Mouse (Mus musculus) neural tube, embryonic 13.5 days (tissue): Measurements from ENCODE around the gene Mkrn2. TPM values are rescaled to one million over a fixed set of nuclear protein-coding genes. Genes with fewer than 3 reads are reported as not detected.

ENCODE experiments used
- ATAC-seq: fragments of 200-750 bp; cut with Nextera tagmentation; 2 replicates; pipeline ENCODE4 v1.8.0; 2017; ENCODE audit warnings: low read depth, mild to moderate bottlenecking, moderate TSS enrichment, moderate library complexity
- H3K27ac ChIP-seq: fragments of 300-500 bp; sonication (generic); replicated peaks from 2 replicates; pipeline ENCODE4 v1.5.1; 2015; ENCODE audit warnings: moderate library complexity, mild to moderate bottlenecking, inconsistent platforms
- H3K27me3 ChIP-seq: fragments of 300-500 bp; sonication (generic); 2 replicates; pipeline ENCODE4 v1.6.1; 2015; ENCODE audit warnings: mild to moderate bottlenecking, inconsistent platforms
- H3K36me3 ChIP-seq: fragments of 300-500 bp; sonication (generic); 2 replicates; pipeline ENCODE4 v1.6.1; 2015; ENCODE audit warnings: mild to moderate bottlenecking, inconsistent platforms
- H3K4me1 ChIP-seq: fragments of 300-500 bp; sonication (generic); replicated peaks from 2 replicates; pipeline ENCODE4 v1.6.1; 2015; ENCODE audit warnings: inconsistent platforms
- H3K4me2 ChIP-seq: fragments of 300-500 bp; sonication (generic); 2 replicates; pipeline ENCODE4 v1.6.1; 2015; ENCODE audit warnings: inconsistent platforms, mild to moderate bottlenecking, moderate library complexity
- H3K4me3 ChIP-seq: fragments of 300-500 bp; sonication (generic); 2 replicates; pipeline ENCODE4 v1.5.1; 2015; ENCODE audit warnings: mild to moderate bottlenecking, inconsistent platforms
- H3K9ac ChIP-seq: fragments of 300-500 bp; sonication (generic); 2 replicates; pipeline ENCODE4 v1.6.1; 2015; ENCODE audit warnings: moderate library complexity, mild to moderate bottlenecking, inconsistent platforms
- H3K9me3 ChIP-seq: fragments of 300-500 bp; sonication (generic); 2 replicates; pipeline ENCODE4 v1.6.1; 2016; ENCODE audit warnings: inconsistent platforms
- WGBS: fragments of 180-500 bp; shearing (Covaris S2); methylation state at CpG from one replicate; pipeline ENCODE4 v1.1.7; 2015; 5-methylcytosine and 5-hydroxymethylcytosine counted together
- polyA plus RNA-seq: library from polyadenylated mRNA; unstranded; fragments of >200 nt; fragmentation: Nextera tagmentation; extraction: Ambion mirVana; gene quantifications from 2 replicates; pipeline ENCODE4 v1.2.1, GENCODE M21; 2015

The Mkrn2 gene
- polyA plus RNA-seq: 30.2 and 38.4 TPM in 2 replicates

GRCm38 (mm10) chr6:115601715-115602523 lies at the start of gene Mkrn2:
TSS of gene Mkrn2 (plus strand) at chr6:115601902.
- Histone ChIP-seq H3K36me3 (0 out of 2 replicates have a peak, but pooled peaks cover 6% of the 10 kb centered on the region), H3K27me3 (no peaks in the 10 kb centered on the region), H3K27ac (peak within 1 kb of the TSS; percentile 84), H3K9ac (peak within 1 kb of the TSS; percentile 91), H3K4me2 (peak within 1 kb of the TSS; percentile 77), H3K4me3 (peak within 1 kb of the TSS; percentile 76), H3K9me3 (no peaks in the 10 kb centered on the region), H3K4me1 (peaks cover 13% of the 10 kb centered on the region)
- WGBS: under 1% methylated on average over 61 of the region's 61 CpGs
- peak; percentile 89 for ATAC-seq

DNA sequence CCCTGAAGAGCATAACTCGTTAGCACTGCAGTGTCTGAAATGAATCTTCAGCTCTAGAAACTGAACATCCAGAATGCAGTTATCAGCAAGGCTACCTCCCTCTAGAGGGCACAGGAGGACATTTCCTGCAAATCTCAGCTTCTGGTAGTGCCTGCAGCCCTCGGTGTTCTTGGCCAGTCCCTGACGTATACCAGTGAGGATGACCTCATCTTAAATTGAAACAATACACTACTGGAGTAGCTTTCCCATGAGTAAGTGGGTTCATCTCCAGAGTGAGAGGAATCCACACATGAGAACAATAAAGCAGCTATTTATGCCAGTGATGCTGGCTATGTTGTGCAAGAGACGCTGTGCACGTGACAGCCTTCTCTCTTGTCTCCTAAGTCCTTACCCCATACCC lies 46.2 kb upstream of the Mkrn2 start:
- no peak overlapping the region for H3K4me2 ChIP-seq
- no peak overlapping the region for H3K4me3 ChIP-seq
- WGBS: 84% methylated on average over 5 of the region's 5 CpGs
- no peak overlapping the region for H3K27ac ChIP-seq
- no peaks in the 10 kb centered on the region for H3K4me1 ChIP-seq
- H3K9me3 ChIP-seq: no peaks in the 10 kb centered on the region
- no peak overlapping the region for H3K9ac ChIP-seq
- peaks cover 78% of the 10 kb centered on the region for H3K36me3 ChIP-seq
- no peaks in the 10 kb centered on the region for H3K27me3 ChIP-seq
- no peak for ATAC-seq

GRCm38 (mm10) chr6:115558176-115558575 lies 43.5 kb upstream of the Mkrn2 start:
- Histone ChIP-seq H3K4me1 (no peaks in the 10 kb centered on the region), H3K36me3 (peaks cover 78% of the 10 kb centered on the region), H3K9me3 (no peaks in the 10 kb centered on the region), H3K4me3 (no peak overlapping the region), H3K27me3 (no peaks in the 10 kb centered on the region), H3K9ac (no peak overlapping the region), H3K4me2 (no peak overlapping the region), H3K27ac (no peak overlapping the region)
- no peak for ATAC-seq
- WGBS: 95% methylated on average over 2 of the region's 2 CpGs

- 74% methylated on average over 21 of the region's 21 CpGs for WGBS
These were observed 41.8 kb upstream of the Mkrn2 start for GRCm38 (mm10) chr6:115559651-115560632.

GRCm38 (mm10) chr6:115565479-115566045 lies 36.1 kb upstream of the Mkrn2 start:
- WGBS: 91% methylated on average over 6 of the region's 6 CpGs
- Histone ChIP-seq H3K9me3 (no peaks in the 10 kb centered on the region), H3K4me1 (no peaks in the 10 kb centered on the region), H3K4me2 (no peak overlapping the region), H3K9ac (no peak overlapping the region), H3K4me3 (no peak overlapping the region), H3K27me3 (no peaks in the 10 kb centered on the region), H3K36me3 (peaks cover 93% of the 10 kb centered on the region), H3K27ac (no peak overlapping the region)
- no peak for ATAC-seq

More at GRCm38 (mm10) chr6:115559651-115560632, 41.8 kb upstream of the Mkrn2 start:
- Histone ChIP-seq H3K4me1 (no peaks in the 10 kb centered on the region), H3K27ac (no peak overlapping the region), H3K4me3 (no peak overlapping the region), H3K27me3 (no peaks in the 10 kb centered on the region), H3K9ac (no peak overlapping the region), H3K4me2 (no peak overlapping the region), H3K36me3 (peaks cover 75% of the 10 kb centered on the region), H3K9me3 (no peaks in the 10 kb centered on the region)
- no peak for ATAC-seq

DNA sequence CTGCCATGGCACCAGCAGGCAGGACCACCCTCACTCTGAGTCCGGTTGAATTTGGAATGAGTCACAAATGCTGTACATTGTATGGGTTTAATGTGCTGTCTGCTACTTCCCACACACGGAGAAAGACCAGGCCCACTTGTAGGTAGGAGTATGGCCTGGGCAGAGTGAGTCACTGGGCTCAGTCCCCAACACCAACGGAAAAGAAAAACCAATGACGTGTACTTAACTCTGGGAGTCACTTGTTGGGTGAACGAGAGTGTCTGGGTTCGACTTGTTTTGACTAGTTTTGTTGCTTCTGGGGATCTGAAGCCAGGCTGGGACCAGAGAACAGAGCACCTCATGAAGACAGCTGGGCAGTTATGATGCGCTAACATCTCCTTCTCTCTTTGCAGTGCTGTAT lies 27.5 kb upstream of the Mkrn2 start:
- no peak for ATAC-seq
- no peak overlapping the region for H3K27ac ChIP-seq
- no peak overlapping the region for H3K9ac ChIP-seq
- no peaks in the 10 kb centered on the region for H3K27me3 ChIP-seq
- H3K4me1 ChIP-seq: no peaks in the 10 kb centered on the region
- H3K4me3 ChIP-seq: no peak overlapping the region
- H3K36me3 ChIP-seq: peaks cover 94% of the 10 kb centered on the region
- H3K4me2 ChIP-seq: no peak overlapping the region
- no peaks in the 10 kb centered on the region for H3K9me3 ChIP-seq
- 91% methylated on average over 7 of the region's 7 CpGs for WGBS

GRCm38 (mm10) chr6:115577407-115577806 lies 24.3 kb upstream of the Mkrn2 start:
- ATAC-seq: no peak
- no peaks in the 10 kb centered on the region for H3K9me3 ChIP-seq
- no peak overlapping the region for H3K4me2 ChIP-seq
- H3K36me3 ChIP-seq: peaks cover 90% of the 10 kb centered on the region
- H3K4me1 ChIP-seq: no peaks in the 10 kb centered on the region
- no peak overlapping the region for H3K9ac ChIP-seq
- WGBS: 92% methylated on average over 5 of the region's 5 CpGs
- H3K27ac ChIP-seq: no peak overlapping the region
- no peaks in the 10 kb centered on the region for H3K27me3 ChIP-seq
- H3K4me3 ChIP-seq: no peak overlapping the region

DNA sequence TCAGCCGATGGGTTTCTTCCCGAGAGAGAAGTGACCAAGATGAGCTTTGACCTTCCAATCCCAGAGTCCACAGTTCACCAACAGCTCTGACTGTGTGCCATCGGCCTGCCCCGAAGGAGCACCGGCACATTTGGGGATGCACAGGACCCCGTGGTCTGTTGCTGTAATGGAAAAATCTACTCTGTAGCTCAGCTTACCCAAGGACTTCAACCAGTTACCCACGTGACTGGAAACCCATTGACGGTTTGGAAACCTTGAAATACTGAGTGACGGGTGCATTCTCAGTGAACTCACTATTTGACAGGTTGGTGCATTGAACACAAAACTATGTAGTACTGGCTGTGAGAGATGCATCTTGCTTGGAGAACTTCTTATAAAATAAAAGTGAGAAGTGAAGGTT lies 23.8 kb upstream of the Mkrn2 start:
- no peak for ATAC-seq
- Histone ChIP-seq H3K4me2 (no peak overlapping the region), H3K27ac (no peak overlapping the region), H3K4me1 (no peaks in the 10 kb centered on the region), H3K9ac (no peak overlapping the region), H3K27me3 (no peaks in the 10 kb centered on the region), H3K4me3 (no peak overlapping the region), H3K36me3 (peaks cover 85% of the 10 kb centered on the region), H3K9me3 (no peaks in the 10 kb centered on the region)
- 95% methylated on average over 9 of the region's 9 CpGs for WGBS

DNA sequence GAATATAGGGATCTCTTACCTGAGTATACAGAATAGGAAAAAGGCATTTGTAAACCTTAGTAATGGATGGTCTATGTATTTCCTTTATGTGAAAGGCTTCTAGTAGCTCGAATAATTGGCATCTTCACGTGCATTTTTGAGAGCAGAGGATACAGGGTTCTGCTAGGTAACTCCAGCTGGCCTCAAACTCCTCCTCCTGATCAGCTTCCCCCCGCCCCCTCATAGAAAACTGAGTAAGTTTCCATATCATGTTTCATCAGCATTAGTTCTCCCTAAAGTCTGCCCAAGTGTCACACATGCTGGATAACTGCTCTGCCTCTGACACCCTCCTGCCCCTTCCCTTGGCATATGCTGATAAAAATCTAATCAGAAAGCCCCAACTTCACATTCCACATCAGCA lies 20.9 kb upstream of the Mkrn2 start:
- Histone ChIP-seq H3K27ac (no peak overlapping the region), H3K27me3 (no peaks in the 10 kb centered on the region), H3K4me1 (no peaks in the 10 kb centered on the region), H3K9ac (no peak overlapping the region), H3K4me3 (no peak overlapping the region), H3K4me2 (no peak overlapping the region), H3K36me3 (peaks cover 59% of the 10 kb centered on the region), H3K9me3 (no peaks in the 10 kb centered on the region)
- 87% methylated on average over 3 of the region's 3 CpGs for WGBS
- no peak for ATAC-seq

- Histone ChIP-seq H3K36me3 (peaks cover 42% of the 10 kb centered on the region), H3K4me3 (no peak overlapping the region), H3K9me3 (no peaks in the 10 kb centered on the region), H3K9ac (no peak overlapping the region), H3K4me1 (no peaks in the 10 kb centered on the region), H3K27me3 (no peaks in the 10 kb centered on the region), H3K4me2 (no peak overlapping the region), H3K27ac (no peak overlapping the region)
- WGBS: 87% methylated on average over 10 of the region's 10 CpGs
- ATAC-seq: no peak
These were observed 19.2 kb upstream of the Mkrn2 start for GRCm38 (mm10) chr6:115582328-115583115.

- H3K27me3 ChIP-seq: no peaks in the 10 kb centered on the region
These were observed 18.1 kb upstream of the Mkrn2 start for GRCm38 (mm10) chr6:115583430-115584125.

More at GRCm38 (mm10) chr6:115583430-115584125, 18.1 kb upstream of the Mkrn2 start:
- Histone ChIP-seq H3K27ac (no peak overlapping the region), H3K9ac (no peak overlapping the region), H3K9me3 (no peaks in the 10 kb centered on the region), H3K36me3 (peaks cover 31% of the 10 kb centered on the region), H3K4me2 (no peak overlapping the region), H3K4me1 (no peaks in the 10 kb centered on the region), H3K4me3 (no peak overlapping the region)
- WGBS: 72% methylated on average over 6 of the region's 6 CpGs
- no peak for ATAC-seq
